Mouse (Mus musculus): ENCODE data around the gene Teddm2.

Gene Teddm2

GRCm38 (mm10) chr1:153899731-153900380, at the start of gene Teddm2, which contains the start of gene Glul:
Teddm2 (minus strand) TSS chr1:153900228.
Glul (plus strand) TSS chr1:153899944.
- peak; percentile 99 for DNase-seq

GRCm38 (mm10) chr1:153947837-153948236, 47.8 kb upstream of the Teddm2 start:
- no peak for DNase-seq

GRCm38 (mm10) chr1:153946971-153947370, 46.9 kb upstream of the Teddm2 start:
- DNase-seq, result no peak

- no peak for DNase-seq
Observed at GRCm38 (mm10) chr1:153945181-153945580, 45.2 kb upstream of the Teddm2 start.

DNA sequence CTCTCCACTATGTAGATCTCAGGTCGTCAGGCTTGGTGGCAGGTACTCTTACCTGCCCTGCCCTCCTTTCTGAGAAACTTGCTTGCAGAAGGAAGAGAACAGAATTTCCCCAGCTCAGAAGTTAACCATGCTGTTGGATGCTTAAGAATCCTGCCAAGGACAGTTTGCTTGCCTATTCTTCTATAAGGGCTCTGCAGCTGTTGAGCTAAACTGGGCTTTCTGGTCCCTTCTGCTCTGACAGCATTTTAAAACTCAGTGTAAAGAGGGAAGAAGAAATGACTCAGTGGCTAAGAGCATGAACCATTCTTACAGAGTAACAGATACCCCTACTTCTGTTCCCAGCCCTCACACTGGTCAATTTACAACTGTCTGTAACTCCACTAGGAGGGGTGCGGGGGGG, 41.0 kb upstream of the Teddm2 start:
- DNase-seq, result no peak

- no peak for DNase-seq
Observed at GRCm38 (mm10) chr1:153937025-153937424, 37.0 kb upstream of the Teddm2 start.

DNA sequence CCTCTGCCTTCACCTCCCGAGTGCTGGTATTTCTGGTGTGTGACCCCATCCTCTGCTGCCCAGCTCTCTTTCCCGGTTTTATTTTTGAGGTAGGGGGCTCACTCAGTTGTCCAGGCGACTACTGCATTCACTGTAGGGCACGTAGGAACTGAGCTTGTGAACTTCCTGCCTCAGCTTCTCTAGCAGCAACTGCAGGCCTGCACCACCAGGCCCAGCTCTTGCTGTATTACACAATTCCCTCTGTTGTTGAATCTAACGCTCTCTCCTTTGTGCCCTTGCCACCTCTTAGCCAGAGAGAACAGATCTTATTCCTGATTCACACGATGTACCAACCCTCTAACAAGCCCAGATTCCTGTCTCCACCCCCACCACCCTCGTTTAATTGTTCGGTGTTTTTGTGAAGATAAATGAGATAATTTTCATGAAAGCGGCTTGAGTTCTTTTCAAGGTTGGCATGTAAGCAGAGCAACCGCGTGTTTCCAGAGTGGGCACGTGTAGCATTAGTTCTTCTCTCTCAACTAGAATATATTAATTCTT, 35.9 kb upstream of the Teddm2 start:
- DNase-seq, result no peak

- DNase-seq, result peak in 1 of 2 experiments; percentile 13
Observed at GRCm38 (mm10) chr1:153933772-153934171, 33.7 kb upstream of the Teddm2 start.

DNA sequence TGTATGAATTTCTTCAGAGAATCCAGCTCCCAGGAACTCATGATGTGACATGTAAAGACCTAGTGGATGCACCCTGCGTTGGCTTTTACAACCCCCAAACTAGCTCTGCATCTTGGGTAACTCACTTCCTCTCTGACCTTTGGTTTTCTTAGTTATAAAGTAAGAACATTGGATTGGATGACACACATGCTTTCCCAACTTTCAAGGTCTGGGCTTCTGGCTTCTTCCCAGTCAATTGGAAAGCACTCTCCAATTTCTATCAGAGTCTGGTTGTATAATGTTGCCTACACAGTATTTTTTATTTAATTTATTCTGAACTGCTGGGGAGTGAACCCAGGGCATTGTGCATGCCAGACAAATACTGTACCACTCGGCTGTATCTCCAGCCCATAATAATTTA, 30.4 kb upstream of the Teddm2 start:
- DNase-seq, result no peak

DNA sequence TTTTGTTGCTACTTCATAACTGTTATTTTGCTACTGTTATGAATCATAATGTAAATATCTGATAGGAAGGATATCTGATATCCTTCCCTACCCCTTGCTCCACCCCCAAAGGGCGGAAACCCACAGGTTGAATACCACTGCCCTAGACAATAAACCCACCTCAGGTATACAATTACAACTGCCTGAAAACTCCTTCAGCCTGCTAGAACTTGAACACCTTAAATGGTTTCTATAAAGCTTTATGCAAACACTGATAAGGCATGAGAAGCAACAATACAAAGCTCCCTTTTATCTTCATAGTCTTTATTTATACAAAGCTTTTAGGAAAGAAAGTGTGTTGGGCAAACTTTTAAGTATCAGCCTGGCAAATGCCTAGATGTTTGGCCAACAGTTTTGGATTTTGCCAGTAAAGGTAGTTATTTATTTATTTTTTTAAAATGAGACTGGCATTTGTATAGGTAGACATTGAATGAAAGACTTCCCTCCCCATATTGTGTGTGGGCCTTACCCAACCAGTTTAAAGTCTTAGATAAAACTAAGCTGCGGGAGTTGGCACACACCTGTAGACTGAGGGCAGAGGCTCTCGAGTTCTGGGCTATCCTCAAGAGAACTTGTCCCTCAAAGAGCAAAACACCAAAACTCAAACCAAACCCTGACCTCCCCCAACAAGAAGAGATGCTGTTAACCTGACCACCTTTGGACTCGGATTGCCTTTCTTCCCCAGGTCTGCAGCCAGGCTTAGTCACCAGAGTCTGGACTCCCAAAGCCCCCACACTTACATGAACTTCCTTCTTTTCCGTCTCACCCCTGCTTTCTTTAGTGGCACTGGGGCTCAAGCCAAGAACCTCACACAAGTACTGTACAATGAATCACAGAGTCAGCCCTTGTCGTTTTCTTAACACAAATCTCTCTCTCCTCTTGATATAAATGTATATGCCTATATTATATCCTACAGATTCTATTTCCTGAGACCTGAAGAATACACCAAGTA, 24.7 kb upstream of the Teddm2 start:
- no peak for DNase-seq

DNA sequence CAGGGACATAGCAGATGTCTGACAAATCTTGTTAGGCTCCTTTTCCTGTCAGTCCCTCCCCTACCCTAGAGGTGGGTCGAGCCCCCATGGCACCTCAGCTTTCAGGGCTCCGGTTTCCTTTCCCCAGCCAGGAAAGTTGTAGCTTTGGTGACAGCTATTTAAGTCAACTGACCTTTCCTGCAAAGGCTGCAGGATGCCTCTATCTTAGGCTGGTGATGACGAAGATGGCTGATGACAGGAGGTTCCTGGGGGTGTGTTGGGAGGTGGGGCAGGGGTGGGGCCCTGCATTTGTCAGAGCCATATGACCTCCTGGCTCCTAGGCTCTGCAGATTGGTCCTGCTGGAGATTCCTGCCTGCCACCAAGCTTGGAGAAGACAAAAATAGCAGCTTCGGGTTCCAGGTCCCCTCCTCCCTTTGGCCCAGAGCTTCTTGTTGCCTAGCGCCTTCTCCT, 22.6 kb upstream of the Teddm2 start:
- peak; percentile 24 to 40 for DNase-seq

GRCm38 (mm10) chr1:153921642-153922041, 21.6 kb upstream of the Teddm2 start:
- DNase-seq, result no peak

- no peak for DNase-seq
Observed at GRCm38 (mm10) chr1:153918521-153919206, 18.6 kb upstream of the Teddm2 start.

DNA sequence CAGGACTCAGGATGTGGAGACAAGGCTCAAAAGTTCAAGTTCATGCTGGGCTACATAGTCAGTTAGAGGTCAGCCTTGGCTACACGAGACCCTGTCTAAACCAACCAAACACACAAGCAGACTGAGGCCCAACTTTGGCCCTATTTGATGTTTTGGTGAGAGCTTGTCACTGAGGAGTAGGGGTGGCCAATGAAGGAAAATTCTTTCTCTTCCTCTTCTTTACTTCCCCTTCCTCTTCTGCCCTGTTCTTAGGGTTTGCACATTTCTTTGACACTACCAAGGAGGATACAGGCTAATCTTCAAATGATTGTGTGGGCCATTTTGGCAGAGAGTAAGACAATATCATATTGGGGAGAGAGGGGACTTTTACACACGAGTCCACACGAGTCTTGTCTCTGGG, 13.8 kb upstream of the Teddm2 start:
- no peak for DNase-seq

DNA sequence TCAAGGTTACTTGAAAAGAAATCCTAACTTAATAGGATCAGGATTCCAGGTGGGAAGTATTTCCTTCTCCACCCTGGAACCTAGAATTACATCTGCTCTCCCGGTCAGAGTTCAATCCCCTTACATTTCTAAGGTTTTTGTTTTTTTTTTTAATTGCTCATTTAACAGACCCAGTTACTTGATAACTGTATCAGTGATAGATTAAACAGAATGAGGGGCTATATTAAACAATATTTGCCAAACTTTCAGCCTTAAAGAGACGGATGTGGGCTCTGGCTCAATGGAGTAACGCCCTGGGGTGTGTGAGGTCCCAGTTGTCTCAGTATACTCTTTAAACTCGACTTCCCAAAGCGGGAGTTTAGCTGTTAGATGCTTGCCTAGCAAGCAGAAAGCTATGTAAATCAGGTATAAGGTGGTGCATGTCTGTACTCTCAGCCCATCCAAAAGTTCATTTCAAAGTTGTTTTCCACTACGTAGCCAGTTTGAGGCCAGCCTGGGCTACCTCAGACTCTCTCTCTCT, 11.3 kb upstream of the Teddm2 start:
- DNase-seq, result no peak

- DNase-seq, result no peak
Observed at GRCm38 (mm10) chr1:153910423-153910822, 10.4 kb upstream of the Teddm2 start.

GRCm38 (mm10) chr1:153909963-153910291, 9.9 kb upstream of the Teddm2 start:
- DNase-seq, result no peak

- no peak for DNase-seq
Observed at GRCm38 (mm10) chr1:153909213-153909962, 9.4 kb upstream of the Teddm2 start.

- DNase-seq, result no peak
Observed at GRCm38 (mm10) chr1:153908741-153909140, 8.7 kb upstream of the Teddm2 start.

GRCm38 (mm10) chr1:153908208-153908607, 8.2 kb upstream of the Teddm2 start:
- no peak for DNase-seq

GRCm38 (mm10) chr1:153905884-153906283, 5.9 kb upstream of the Teddm2 start:
- no peak for DNase-seq

GRCm38 (mm10) chr1:153904236-153904635, 4.2 kb upstream of the Teddm2 start:
- no peak for DNase-seq
